Mouse (Mus musculus): ENCODE results near the gene Six2. TPM values are rescaled to one million over a fixed set of nuclear protein-coding genes. Genes with fewer than 3 reads are reported as not detected.

Gene Six2
- polyA plus RNA-seq, 1 experiment from 2014 or later, result 0.27 TPM

DNA sequence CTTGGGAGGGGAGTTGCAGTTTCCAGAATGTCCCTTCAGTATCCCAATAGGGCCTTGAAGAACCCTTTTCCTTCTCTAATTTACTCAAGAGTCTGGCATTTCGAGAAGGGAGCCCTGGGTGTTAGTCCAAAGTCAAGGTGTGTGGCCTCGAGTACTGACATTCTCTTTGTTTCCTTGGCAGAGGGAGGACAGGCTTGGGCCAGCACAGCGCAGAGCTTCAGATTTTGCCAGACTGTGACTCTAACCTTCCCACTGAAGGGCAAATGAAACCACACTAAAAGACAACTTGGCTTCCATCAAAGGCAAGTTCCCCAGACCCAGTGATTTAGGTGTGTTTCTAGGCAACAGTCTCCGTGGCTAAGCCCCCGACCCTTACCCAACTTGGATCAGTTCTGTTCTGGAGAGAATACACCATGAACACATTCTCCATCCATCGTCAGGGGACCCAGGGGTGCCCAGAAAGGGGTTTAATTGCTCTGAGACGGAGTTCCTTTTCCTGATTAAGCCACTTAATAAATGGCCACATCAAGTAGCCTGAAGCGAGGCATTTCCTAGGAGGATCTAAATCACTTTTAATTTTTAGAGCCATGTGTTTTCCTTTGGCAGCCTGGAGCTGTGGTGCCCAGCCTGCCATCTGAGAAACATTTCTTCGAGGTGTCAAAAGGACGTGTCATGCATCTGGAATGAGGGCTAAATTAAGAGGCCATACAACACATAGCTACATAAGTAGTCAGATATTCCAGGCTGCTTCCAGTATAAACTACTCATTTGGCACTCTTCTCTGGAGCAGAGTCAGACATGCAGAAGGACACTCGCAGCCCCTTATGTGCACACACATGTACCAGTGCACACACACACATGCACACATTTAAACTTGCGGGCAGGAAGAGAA lies 16.5 kb upstream of the Six2 start:
- H3K27ac ChIP-seq, result no peak overlapping the region
- H3K9me3 ChIP-seq, result no peaks in the 10 kb centered on the region
- H3K4me2 ChIP-seq, result no peak overlapping the region
- 64% methylated on average over 12 of the region's 12 CpGs for WGBS
- H3K4me1 ChIP-seq, result no peaks in the 10 kb centered on the region
- ATAC-seq (replicated peaks), result no peak
- no peak overlapping the region for H3K9ac ChIP-seq
- no peak overlapping the region for H3K4me3 ChIP-seq
- no peaks in the 10 kb centered on the region for H3K36me3 ChIP-seq (replicated peaks)
- peaks cover 2% of the 10 kb centered on the region; the same call in 1 of the 2 replicates for H3K27me3 ChIP-seq (replicated peaks)

DNA sequence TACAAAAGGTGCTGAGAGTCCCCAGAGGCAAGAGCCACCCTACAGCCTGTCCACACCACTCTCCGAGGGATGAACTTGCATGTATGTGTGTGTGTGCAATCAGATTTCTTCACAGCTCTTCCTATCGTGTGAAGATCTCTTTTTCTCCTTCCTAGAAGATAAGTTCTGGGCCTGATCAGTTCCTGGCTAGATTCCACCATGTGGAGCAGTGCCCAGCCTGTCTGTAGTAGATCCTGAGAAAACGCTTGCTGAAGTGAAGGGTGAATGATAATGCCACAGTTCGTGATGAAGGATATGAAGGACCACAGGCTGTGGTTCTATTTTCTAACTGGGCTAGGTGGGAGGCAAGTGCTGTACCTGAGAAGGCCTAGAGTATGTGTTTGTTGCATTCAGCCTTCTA lies 12.0 kb upstream of the Six2 start:
- H3K4me1 ChIP-seq, result no peaks in the 10 kb centered on the region
- H3K9ac ChIP-seq, result no peak overlapping the region
- no peaks in the 10 kb centered on the region for H3K9me3 ChIP-seq
- no peak for ATAC-seq (replicated peaks)
- no peak overlapping the region for H3K27ac ChIP-seq
- H3K36me3 ChIP-seq (replicated peaks), result no peaks in the 10 kb centered on the region
- H3K27me3 ChIP-seq (replicated peaks), result peaks cover 20% of the 10 kb centered on the region
- no peak overlapping the region for H3K4me2 ChIP-seq
- no peak overlapping the region for H3K4me3 ChIP-seq
- 86% methylated on average over 4 of the region's 4 CpGs for WGBS

DNA sequence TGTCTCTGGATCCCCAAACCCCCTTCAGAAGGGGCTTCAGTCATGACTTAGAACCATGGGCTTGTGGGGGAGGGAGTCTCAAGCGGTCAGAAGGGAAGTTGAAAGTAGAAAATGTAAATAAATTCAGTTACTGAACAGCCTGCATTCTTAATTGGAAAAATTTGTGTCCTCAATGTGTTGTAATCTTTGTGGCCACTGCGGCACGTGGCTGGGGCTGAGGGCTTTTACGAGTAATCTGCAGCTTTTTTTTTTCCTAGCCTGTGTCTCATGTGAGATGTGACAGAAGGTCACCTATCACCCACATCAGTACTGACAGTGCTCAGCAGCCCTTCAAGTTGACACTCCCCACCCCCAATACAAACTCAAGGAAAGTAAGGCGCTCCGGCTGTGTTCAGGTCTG lies 10.6 kb upstream of the Six2 start:
- WGBS, result 88% methylated on average over 6 of the region's 6 CpGs
- Histone ChIP-seq H3K27ac (no peak overlapping the region), H3K9ac (no peak overlapping the region), H3K27me3 (replicated peaks) (peaks cover 32% of the 10 kb centered on the region), H3K9me3 (no peaks in the 10 kb centered on the region), H3K4me1 (no peaks in the 10 kb centered on the region), H3K4me2 (no peak overlapping the region), H3K4me3 (no peak overlapping the region), H3K36me3 (replicated peaks) (no peaks in the 10 kb centered on the region)
- no peak for ATAC-seq (replicated peaks)

DNA sequence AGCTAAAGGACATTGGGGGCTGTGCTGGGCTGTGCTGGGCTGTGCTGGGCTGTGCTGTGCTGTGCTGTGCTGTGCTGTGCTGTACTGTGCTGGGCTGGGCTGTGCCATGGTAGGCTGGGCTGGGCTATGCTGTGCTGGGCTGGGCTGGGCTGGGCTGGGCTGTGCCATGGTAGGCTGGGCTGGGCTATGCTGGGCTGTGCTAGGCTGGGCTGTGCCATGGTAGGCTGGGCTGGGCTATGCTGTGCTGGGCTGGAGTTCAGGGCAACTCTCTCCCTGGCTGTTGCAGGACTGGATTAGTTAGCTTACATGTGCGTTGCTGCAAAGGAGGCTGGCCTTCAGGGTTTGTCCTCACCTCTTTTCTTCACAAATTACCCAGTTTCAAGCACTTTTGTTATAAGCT lies 9.9 kb upstream of the Six2 start:
- ATAC-seq (replicated peaks), result 0 out of 2 replicates have a peak, but pooled peaks have one; percentile 45
- no peaks in the 10 kb centered on the region for H3K9me3 ChIP-seq
- H3K9ac ChIP-seq, result no peak overlapping the region
- H3K27me3 ChIP-seq (replicated peaks), result peaks cover 38% of the 10 kb centered on the region
- H3K4me1 ChIP-seq, result no peaks in the 10 kb centered on the region
- H3K27ac ChIP-seq, result no peak overlapping the region
- 91% methylated on average over 1 of the region's 1 CpGs for WGBS
- no peak overlapping the region for H3K4me3 ChIP-seq
- H3K36me3 ChIP-seq (replicated peaks), result no peaks in the 10 kb centered on the region
- H3K4me2 ChIP-seq, result no peak overlapping the region

DNA sequence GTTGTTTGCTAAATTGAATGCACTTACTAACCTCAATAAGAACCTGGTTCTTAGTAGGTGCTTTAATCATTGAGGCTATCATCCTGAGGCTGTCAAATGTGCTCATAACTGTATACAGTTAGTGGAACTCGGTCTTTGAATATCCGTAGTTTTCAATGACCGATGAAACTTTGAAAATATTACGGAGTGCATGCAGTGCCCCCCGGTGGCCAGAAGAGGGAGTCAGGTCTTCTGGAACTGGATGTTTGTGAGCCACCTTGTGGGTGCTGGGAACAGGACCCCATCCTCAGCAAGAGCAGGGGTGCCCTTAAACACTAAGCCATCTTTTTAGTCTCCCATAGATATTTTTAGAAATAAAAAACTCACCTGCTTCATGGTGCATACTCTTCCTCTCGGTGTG lies 6.4 kb upstream of the Six2 start:
- 74% methylated on average over 6 of the region's 6 CpGs for WGBS
- H3K4me3 ChIP-seq, result no peak overlapping the region
- H3K9ac ChIP-seq, result no peak overlapping the region
- ATAC-seq (replicated peaks), result no peak
- H3K27ac ChIP-seq, result no peak overlapping the region
- H3K36me3 ChIP-seq (replicated peaks), result no peaks in the 10 kb centered on the region
- H3K9me3 ChIP-seq, result no peaks in the 10 kb centered on the region
- peaks cover 64% of the 10 kb centered on the region for H3K27me3 ChIP-seq (replicated peaks)
- H3K4me1 ChIP-seq, result no peaks in the 10 kb centered on the region
- no peak overlapping the region for H3K4me2 ChIP-seq

DNA sequence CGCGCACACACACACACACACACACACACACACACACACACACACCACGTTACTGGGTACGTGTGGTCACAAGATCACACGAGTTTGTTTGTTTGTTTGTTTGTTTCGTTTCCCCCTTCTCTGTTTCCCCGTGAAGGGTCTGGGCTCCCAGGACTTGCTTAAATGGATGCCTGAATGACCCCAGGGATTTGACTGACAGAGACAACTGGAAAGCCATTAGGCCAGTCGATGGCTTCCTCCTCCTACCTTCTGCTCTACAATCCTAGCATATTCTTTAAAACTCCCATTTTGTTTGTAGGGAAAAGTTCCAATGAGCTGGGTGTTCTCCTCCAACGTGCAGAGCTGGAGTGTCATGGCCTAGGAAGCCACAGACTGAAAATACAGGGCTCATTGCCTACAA lies 5.0 kb upstream of the Six2 start:
- no peak for ATAC-seq (replicated peaks)
- WGBS, result 6% methylated on average over 9 of the region's 9 CpGs
- Histone ChIP-seq H3K27ac (no peak overlapping the region), H3K4me3 (no peak overlapping the region), H3K4me1 (peaks cover 7% of the 10 kb centered on the region), H3K9me3 (no peaks in the 10 kb centered on the region), H3K9ac (no peak overlapping the region), H3K27me3 (replicated peaks) (peaks cover 78% of the 10 kb centered on the region), H3K4me2 (no peak overlapping the region), H3K36me3 (replicated peaks) (no peaks in the 10 kb centered on the region)

DNA sequence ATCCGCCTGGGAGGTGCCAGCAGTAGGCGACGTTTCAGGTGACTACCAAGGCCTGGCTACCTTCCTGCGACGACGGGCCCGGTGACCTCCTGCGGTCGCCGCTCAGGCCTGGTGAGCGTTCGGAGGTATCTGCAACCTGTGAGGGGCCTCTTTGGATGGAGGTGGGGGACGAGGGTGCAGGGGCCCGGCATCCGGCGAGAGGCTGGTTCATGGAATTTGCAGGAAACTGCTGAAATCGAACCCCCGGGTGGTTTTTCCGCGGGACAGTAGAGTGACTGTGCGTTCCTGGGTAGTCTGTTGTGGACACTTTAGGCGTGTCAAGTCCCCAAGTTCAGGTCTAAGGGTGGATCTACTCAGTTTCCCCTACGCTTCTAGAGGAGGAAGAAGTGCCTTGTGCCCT lies 4.5 kb upstream of the Six2 start:
- H3K4me3 ChIP-seq, result no peak overlapping the region
- no peak overlapping the region for H3K27ac ChIP-seq
- WGBS, result 1% methylated on average over 23 of the region's 23 CpGs
- no peak for ATAC-seq (replicated peaks)
- H3K27me3 ChIP-seq (replicated peaks), result peaks cover 82% of the 10 kb centered on the region
- no peak overlapping the region for H3K4me2 ChIP-seq
- H3K36me3 ChIP-seq (replicated peaks), result no peaks in the 10 kb centered on the region
- peaks cover 12% of the 10 kb centered on the region for H3K4me1 ChIP-seq
- H3K9ac ChIP-seq, result no peak overlapping the region
- no peaks in the 10 kb centered on the region for H3K9me3 ChIP-seq

DNA sequence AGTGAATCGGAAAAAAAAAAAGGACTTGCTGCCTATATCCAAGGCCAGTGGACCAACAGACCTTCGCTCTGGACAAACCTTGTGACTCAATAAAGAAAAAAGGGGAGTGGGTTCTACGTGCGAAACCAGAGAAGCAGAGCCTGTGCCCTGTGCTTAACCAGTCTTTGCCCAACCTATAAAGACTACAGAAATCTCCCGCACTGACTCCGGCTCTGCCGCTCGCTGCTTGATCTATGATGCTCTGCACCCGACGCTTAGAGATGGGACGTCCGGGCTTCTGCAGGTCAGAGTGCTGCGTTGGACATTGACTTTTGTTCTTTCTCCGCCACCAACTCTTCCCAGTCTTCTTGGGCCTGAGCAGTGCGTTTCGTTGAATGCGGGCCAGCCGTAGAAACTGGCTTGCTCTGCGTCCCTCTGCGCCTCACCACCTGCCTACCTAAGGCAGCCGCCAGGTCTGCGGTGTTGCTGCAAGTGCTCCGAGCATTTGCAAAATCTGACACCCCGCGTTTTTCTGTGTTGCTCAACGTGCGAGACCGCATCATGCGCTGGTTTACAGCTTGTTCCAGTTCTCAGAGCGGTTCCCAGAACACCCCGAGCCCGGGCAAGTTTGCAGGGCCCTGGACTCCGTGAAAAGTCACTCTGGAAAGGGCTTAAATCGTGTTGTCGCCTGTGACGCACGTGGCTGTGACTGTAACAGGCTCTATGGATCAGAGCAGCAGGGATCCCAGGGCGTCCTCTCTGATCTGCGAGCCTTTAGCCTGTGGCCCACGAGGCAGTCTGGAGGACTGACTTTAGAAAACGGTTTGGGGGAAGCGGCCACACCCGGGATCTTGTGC lies 3.8 kb upstream of the Six2 start:
- no peak for ATAC-seq (replicated peaks)
- no peaks in the 10 kb centered on the region for H3K36me3 ChIP-seq (replicated peaks)
- no peaks in the 10 kb centered on the region for H3K9me3 ChIP-seq
- H3K27ac ChIP-seq, result no peak overlapping the region
- H3K4me2 ChIP-seq, result no peak overlapping the region
- no peak overlapping the region for H3K9ac ChIP-seq
- H3K4me3 ChIP-seq, result no peak overlapping the region
- H3K4me1 ChIP-seq, result peaks cover 16% of the 10 kb centered on the region
- WGBS, result 1% methylated on average over 43 of the region's 43 CpGs
- peaks cover 87% of the 10 kb centered on the region for H3K27me3 ChIP-seq (replicated peaks)

DNA sequence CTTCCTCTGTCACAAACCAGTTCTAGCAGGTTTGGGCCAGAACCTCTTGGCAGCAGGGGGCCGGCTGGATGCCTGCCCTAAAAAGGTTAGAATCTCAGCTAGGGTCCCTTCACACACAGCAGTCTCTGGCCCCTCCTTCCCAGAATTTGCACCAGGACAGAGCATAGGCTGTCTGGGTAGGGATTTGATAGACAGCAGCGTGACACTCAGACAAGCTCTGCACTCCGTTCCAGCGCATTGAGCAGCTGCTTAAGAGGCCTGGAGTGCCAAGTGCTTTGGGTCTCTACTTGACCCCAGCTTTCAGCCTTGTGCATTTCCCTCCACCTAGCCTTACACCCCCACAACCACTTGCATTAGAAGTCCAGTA lies 2.9 kb upstream of the Six2 start:
- no peaks in the 10 kb centered on the region for H3K9me3 ChIP-seq
- H3K4me1 ChIP-seq, result peaks cover 16% of the 10 kb centered on the region
- H3K4me2 ChIP-seq, result no peak overlapping the region
- H3K27me3 ChIP-seq (replicated peaks), result peaks cover 88% of the 10 kb centered on the region
- H3K4me3 ChIP-seq, result no peak overlapping the region
- no peak overlapping the region for H3K27ac ChIP-seq
- no peak for ATAC-seq (replicated peaks)
- no peak overlapping the region for H3K9ac ChIP-seq
- WGBS, result 3% methylated on average over 4 of the region's 4 CpGs
- no peaks in the 10 kb centered on the region for H3K36me3 ChIP-seq (replicated peaks)

DNA sequence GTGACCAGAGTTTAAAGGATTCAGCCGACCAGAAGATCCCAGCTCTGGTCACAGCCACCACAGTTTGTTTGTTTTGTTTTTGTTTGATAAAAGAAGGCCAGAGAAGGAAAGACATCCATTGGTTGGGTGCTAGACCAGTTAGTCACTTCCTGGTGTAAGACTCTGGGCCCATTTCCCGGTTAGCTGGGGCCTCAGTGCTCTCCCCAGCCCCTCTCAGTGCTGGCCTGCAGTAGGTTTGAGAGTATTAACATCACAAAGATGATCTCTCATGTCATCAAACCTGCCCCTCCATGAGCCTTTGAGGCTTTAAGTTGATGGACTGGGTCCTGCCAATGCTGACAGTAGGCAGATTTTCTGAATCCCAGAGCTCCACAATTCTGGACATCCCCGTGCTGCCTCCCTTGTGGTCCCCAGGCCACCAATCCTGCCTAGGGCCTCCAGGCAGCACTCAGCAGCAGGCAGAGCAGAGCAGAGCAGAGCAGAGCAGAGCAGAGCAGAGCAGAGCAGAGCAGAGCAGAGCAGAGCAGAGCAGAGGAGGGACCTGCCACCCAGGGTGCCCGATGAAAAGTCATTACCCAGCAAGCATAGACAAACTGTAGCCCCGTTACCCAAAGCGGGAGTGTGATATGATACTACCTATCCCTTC lies 2.4 kb upstream of the Six2 start:
- Histone ChIP-seq H3K4me2 (no peak overlapping the region), H3K4me1 (peaks cover 16% of the 10 kb centered on the region), H3K27ac (no peak overlapping the region), H3K4me3 (no peak overlapping the region), H3K36me3 (replicated peaks) (no peaks in the 10 kb centered on the region), H3K27me3 (replicated peaks) (peaks cover 88% of the 10 kb centered on the region), H3K9me3 (no peaks in the 10 kb centered on the region), H3K9ac (no peak overlapping the region)
- 2% methylated on average over 6 of the region's 6 CpGs for WGBS
- ATAC-seq (replicated peaks), result no peak

DNA sequence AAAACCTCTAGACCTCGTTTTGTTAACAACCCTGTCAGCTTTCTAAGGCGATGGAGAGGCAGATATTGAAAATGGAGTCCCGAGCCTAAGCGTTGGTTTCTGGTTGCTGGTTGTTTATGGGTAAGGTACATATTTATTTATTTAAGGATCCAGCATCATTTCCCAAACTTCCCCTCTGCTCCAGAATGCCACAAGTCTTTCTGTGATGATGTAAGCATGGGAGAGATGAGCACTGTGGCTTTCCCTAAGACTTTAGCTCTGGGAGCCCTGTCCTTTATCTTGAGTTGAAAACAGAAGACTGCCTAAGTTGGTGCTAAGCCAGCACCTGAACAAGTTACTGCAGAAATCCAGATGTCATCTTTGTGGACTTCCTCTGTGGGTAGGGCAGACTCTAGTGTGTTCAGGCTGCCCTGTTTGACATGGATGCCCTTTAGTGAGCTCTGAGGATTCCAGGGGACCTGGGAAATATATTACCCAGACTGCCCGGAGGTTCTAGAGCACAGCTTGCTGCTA lies 1.8 kb upstream of the Six2 start:
- Histone ChIP-seq H3K27ac (no peak overlapping the region), H3K4me1 (peaks cover 16% of the 10 kb centered on the region), H3K36me3 (replicated peaks) (no peaks in the 10 kb centered on the region), H3K4me2 (no peak overlapping the region), H3K27me3 (replicated peaks) (peaks cover 90% of the 10 kb centered on the region), H3K4me3 (no peak overlapping the region), H3K9me3 (no peaks in the 10 kb centered on the region), H3K9ac (no peak overlapping the region)
- no peak for ATAC-seq (replicated peaks)
- 8% methylated on average over 5 of the region's 5 CpGs for WGBS

Measured in midbrain, embryonic 15.5 days (tissue).